Comparison of ENCODE assay signal across 19 mouse cellular contexts in the genomic region with DNA sequence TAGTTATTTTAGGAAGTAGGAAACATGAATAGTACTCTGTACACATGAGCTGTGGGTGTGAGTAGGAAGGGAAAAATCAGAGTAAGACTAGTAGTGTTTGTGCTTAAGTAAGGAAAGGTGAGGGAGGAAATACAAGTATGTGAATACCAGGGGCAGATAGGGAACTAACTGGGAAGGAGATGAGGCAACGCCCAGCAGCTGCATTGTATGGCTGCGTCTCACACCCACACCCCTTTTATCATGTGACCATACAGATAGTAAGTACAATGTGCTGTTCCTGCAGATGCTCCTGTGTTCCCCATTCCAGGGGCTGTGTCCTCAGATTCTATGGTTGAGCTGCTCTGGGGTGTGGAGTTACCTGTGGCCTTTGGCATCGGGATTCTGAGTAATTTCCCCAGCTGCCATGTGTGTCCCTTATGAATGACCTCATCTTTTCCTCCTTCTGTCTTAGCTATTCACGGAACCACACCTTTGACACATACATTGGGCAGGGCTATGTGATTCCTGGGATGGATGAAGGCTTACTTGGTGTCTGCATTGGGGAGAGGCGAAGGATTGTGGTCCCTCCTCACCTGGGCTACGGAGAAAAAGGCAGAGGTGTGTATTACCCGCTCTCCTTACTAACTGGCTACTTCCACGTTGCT. TPM values are rescaled to one million over a fixed set of nuclear protein-coding genes. Genes with fewer than 3 reads are reported as not detected.
DNase-seq lines count a peak whose midpoint lies in the region; ATAC-seq and TF ChIP-seq lines count a peak whose summit lies in the region.
"Had no signal": no experiment of that assay in that cellular context is flagged by ENCODE, and none has a peak within 500 bp of the region (broad histone marks: within the 10 kb centered on the region; RNA-seq: fewer than 3 reads in every experiment).

No protein-coding gene starts in this region.

- H3K36me3 ChIP-seq in heart, embryonic 12.5 days: peaks cover 48% of the 10 kb centered on the region
- peaks cover 6% of the 10 kb centered on the region; the same call in 1 of the 2 replicates for H3K36me3 ChIP-seq in intestine, postnatal 0 days (ENCODE audit: control insufficient read depth, insufficient read depth)
- H3K36me3 ChIP-seq: hindbrain, embryonic 13.5 days; midbrain, embryonic 13.5 days had no signal

- H3K4me2 ChIP-seq in heart, embryonic 12.5 days: no peak overlapping the region
- no peak overlapping the region for H3K4me2 ChIP-seq in intestine, postnatal 0 days (replicated peaks; ENCODE audit: low read depth)
- H3K4me2 ChIP-seq: hindbrain, embryonic 13.5 days; midbrain, embryonic 13.5 days had no signal

- 80% methylated on average over 8 of the region's 8 CpGs for WGBS in heart, embryonic 12.5 days
- 63% methylated on average over 8 of the region's 8 CpGs for WGBS in intestine, postnatal 0 days

- no peak for TF ChIP-seq CTCF in bone marrow macrophage, adult 2 months (IDR thresholded peaks at IDR 0.05; ENCODE audit: low read depth, low read length)
- no peak for TF ChIP-seq CTCF in intestine, postnatal 0 days (IDR thresholded peaks at IDR 0.05; ENCODE audit: low read depth)

- no peak overlapping the region for H3K9ac ChIP-seq in heart, embryonic 12.5 days
- no peak overlapping the region for H3K9ac ChIP-seq in intestine, postnatal 0 days (ENCODE audit: low read depth, low read length)
- H3K9ac ChIP-seq: forebrain, postnatal 0 days; hindbrain, embryonic 13.5 days; midbrain, embryonic 13.5 days had no signal

- no peak overlapping the region for H3K27ac ChIP-seq in heart, embryonic 12.5 days (ENCODE audit: poor library complexity, severe bottlenecking)
- 0 out of 2 replicates have a peak overlapping the region, but pooled peaks have one; percentile 3 for H3K27ac ChIP-seq in bone marrow macrophage, adult 2 months (ENCODE audit: insufficient read depth, low read depth, low read length)
- H3K27ac ChIP-seq in intestine, postnatal 0 days (ENCODE audit: low read depth, low read length): no peak overlapping the region
- H3K27ac ChIP-seq: hindbrain, embryonic 13.5 days; limb, embryonic 10.5 days; midbrain, embryonic 13.5 days had no signal

- no peak for DNase-seq in heart, postnatal 10 days
- no peak for DNase-seq in left cerebral cortex, postnatal 36 days (ENCODE audit: low spot score in 2 of 2)
- no peak for DNase-seq in adipocyte (ENCODE audit: low spot score)
- DNase-seq: cerebellum, adult 11 months; forebrain, postnatal 0 days; gastrocnemius, postnatal 10 days; kidney, adult 11 months; kidney, postnatal 36 days; lung, adult 2 months; right cerebral cortex, adult 18-20 months; thymus, postnatal 36 days had no signal

- 0 out of 2 replicates have a peak, but pooled peaks cover 4% of the 10 kb centered on the region for H3K4me1 ChIP-seq in heart, embryonic 12.5 days (replicated peaks)
- H3K4me1 ChIP-seq in bone marrow macrophage, adult 2 months (ENCODE audit: control insufficient read depth, insufficient read depth, low read length): peaks cover 8% of the 10 kb centered on the region
- no peaks in the 10 kb centered on the region for H3K4me1 ChIP-seq in intestine, postnatal 0 days (replicated peaks; ENCODE audit: control insufficient read depth, insufficient read depth, low read length)
- H3K4me1 ChIP-seq: hindbrain, embryonic 13.5 days; limb, embryonic 10.5 days; midbrain, embryonic 13.5 days had no signal

- intact Hi-C loops in heart, postnatal 10 days (cut with DNase I): no loop called here
- intact Hi-C loops in left cerebral cortex, postnatal 36 days (cut with DNase I): no loop called here

- H3K9me3 ChIP-seq in heart, embryonic 12.5 days (replicated peaks): no peaks in the 10 kb centered on the region
- no peaks in the 10 kb centered on the region for H3K9me3 ChIP-seq in intestine, postnatal 0 days (ENCODE audit: control insufficient read depth)
- H3K9me3 ChIP-seq: hindbrain, embryonic 13.5 days; limb, embryonic 10.5 days; midbrain, embryonic 13.5 days had no signal

- ATAC-seq in heart, embryonic 12.5 days (ENCODE audit: insufficient number of reproducible peaks, low FRiP score): 0 out of 2 replicates have a peak, but pooled peaks have one; percentile 36
- peak; percentile 93 for ATAC-seq in intestine, postnatal 0 days
- peak; percentile 86 for ATAC-seq in megakaryocyte progenitor cell, adult 5-6 weeks (replicated peaks; ENCODE audit: poor library complexity)
- ATAC-seq: forebrain, postnatal 0 days; midbrain, embryonic 13.5 days had no signal

- H3K4me3 ChIP-seq in heart, embryonic 12.5 days: no peak overlapping the region
- no peak overlapping the region for H3K4me3 ChIP-seq in bone marrow macrophage, adult 2 months (ENCODE audit: insufficient read depth, low read length)
- H3K4me3 ChIP-seq in intestine, postnatal 0 days (ENCODE audit: low read depth, low read length): no peak overlapping the region
- H3K4me3 ChIP-seq: erythroblast, embryonic 14.5 days; hindbrain, embryonic 13.5 days; limb, embryonic 10.5 days; midbrain, embryonic 13.5 days had no signal

- H3K27me3 ChIP-seq in heart, embryonic 12.5 days (replicated peaks): no peaks in the 10 kb centered on the region
- H3K27me3 ChIP-seq in intestine, postnatal 0 days (replicated peaks; ENCODE audit: control insufficient read depth, insufficient read depth, low read length): no peaks in the 10 kb centered on the region
- H3K27me3 ChIP-seq: hindbrain, embryonic 13.5 days; midbrain, embryonic 13.5 days had no signal

- no peak for TF ChIP-seq POLR2A in bone marrow macrophage, adult 2 months (IDR thresholded peaks at IDR 0.05; ENCODE audit: borderline replicate concordance, low read depth, low read length)

RNA-seq across cellular contexts. Expression of a gene that starts 28.5 kb away (rescaled TPM):
- 151 and 154 TPM in 2 replicates for polyA plus RNA-seq in heart, embryonic 12.5 days (2016; fragmentation: Nextera tagmentation; extraction: Ambion mirVana)
- 100 to 1,000 TPM; 132 to 136 TPM for total RNA-seq in heart, postnatal 10 days (2021)
- polyA plus RNA-seq in bone marrow macrophage, adult 2 months (2012; ENCODE audit: insufficient read depth, insufficient read length, missing spikeins): 6.8 and 6.9 TPM in 2 replicates
- 38.0 and 39.4 TPM in 2 replicates for polyA plus RNA-seq in intestine, postnatal 0 days (2015; fragmentation: Nextera tagmentation; extraction: Ambion mirVana)
- total RNA-seq in megakaryocyte progenitor cell, adult 5-6 weeks (2015): 4.3 and 5.1 TPM in 2 replicates
- 11.6 and 12.1 TPM in 2 replicates for total RNA-seq in megakaryocyte progenitor cell, adult 5-6 weeks (2017)
- 10 to 100 TPM; 26.7 to 29.0 TPM for total RNA-seq in left cerebral cortex, postnatal 36 days (2021)

Comparison
In these comparisons a context has a peak if more than half of its experiments do, and no peak if none do; other contexts are left out.
1. ATAC-seq: peak in every context shown above with its lines; median percentile 93 in intestine, postnatal 0 days; 86 in megakaryocyte progenitor cell, adult 5-6 weeks; 36 in heart, embryonic 12.5 days.
2. RNA of a gene that starts 28.5 kb away (total RNA-seq): 132 to 136 TPM in heart, postnatal 10 days; 26.7 to 29.0 TPM in left cerebral cortex, postnatal 36 days and 4.3 to 12.1 TPM in megakaryocyte progenitor cell, adult 5-6 weeks; every median in the first group is over 4 times any median in the second.